Mouse (Mus musculus) G1E (cell line): ENCODE results near the gene Kremen1. TPM values are rescaled to one million over a fixed set of nuclear protein-coding genes. Genes with fewer than 3 reads are reported as not detected.

Experiments
- ATAC-seq: 2 replicates; pipeline ENCODE4 v1.8.0; 2016; ENCODE audit warnings: mild to moderate bottlenecking; ENCODE audit not compliant: insufficient number of reproducible peaks, poor library complexity, low FRiP score, severe bottlenecking; ENCODE audit errors: extremely low read depth
- DNase-seq: peaks from one replicate; pipeline ENCODE4 v3.0.0; 2012; ENCODE audit warnings: low spot score
- H3K27me3 ChIP-seq: 2 replicates; pipeline ENCODE4 v1.6.1; 2012; ENCODE audit warnings: mild to moderate bottlenecking, low read length, inconsistent platforms; ENCODE audit not compliant: insufficient read depth
- H3K36me3 ChIP-seq: replicated peaks from 2 replicates; pipeline ENCODE3; 2012; ENCODE audit warnings: mild to moderate bottlenecking, inconsistent platforms
- H3K4me1 ChIP-seq: 2 replicates; pipeline ENCODE4 v1.6.1; 2012; ENCODE audit warnings: low read depth, low read length, inconsistent platforms, mixed read lengths; ENCODE audit not compliant: insufficient read depth
- H3K4me3 ChIP-seq: 2 replicates; pipeline ENCODE4 v1.5.1; 2012; ENCODE audit warnings: low read depth, mild to moderate bottlenecking, inconsistent platforms, low read length, moderate library complexity, mixed read lengths
- H3K9me3 ChIP-seq: replicated peaks from 2 replicates; pipeline ENCODE4 v1.6.1; 2012; ENCODE audit warnings: inconsistent platforms
- CTCF ChIP-seq: IDR thresholded peaks from 2 replicates; pipeline ENCODE4 v1.5.1; 2012; ENCODE audit warnings: low read depth, low read length, inconsistent platforms, mixed read lengths
- GATA1 ChIP-seq: IDR thresholded peaks from 2 replicates; pipeline ENCODE4 v1.6.1; 2012; ENCODE audit warnings: borderline replicate concordance, low read length, inconsistent platforms, mixed read lengths
- GATA2 ChIP-seq: IDR thresholded peaks from 2 replicates; pipeline ENCODE4 v1.6.1; 2012; ENCODE audit warnings: low read depth, low read length, inconsistent platforms, borderline replicate concordance
- POLR2AphosphoS5 ChIP-seq: IDR thresholded peaks from 2 replicates; pipeline ENCODE4 v1.6.1; 2012; ENCODE audit warnings: low read depth, low read length, inconsistent platforms; ENCODE audit not compliant: insufficient replicate concordance
- TAL1 ChIP-seq: conservative IDR thresholded peaks from 2 replicates; pipeline ENCODE4 v1.6.1; 2012; ENCODE audit warnings: low read depth, low read length, inconsistent platforms, mixed read lengths
- polyA plus RNA-seq: library from polyadenylated mRNA; stranded (reverse); fragments of >175 nt; gene quantifications from 2 replicates; pipeline ENCODE4 v1.2.3, GENCODE M21; 2012
- total RNA-seq, 2 experiments: library from RNA; stranded (forward) in 1 of 2; stranded (reverse) in 1 of 2; fragments of 200-1000 nt in 1 of 2; fragments of >200 nt in 1 of 2; fragmentation: Nextera tagmentation in 1 of 2; gene quantifications; 2 replicates each; pipeline ENCODE4 v1.2.3; 2014 to 2017

Gene Kremen1
- total and polyA plus RNA-seq, 3 experiments, result 2.8 to 3.4 (median 3.0) TPM

GRCm38 (mm10) chr11:5258036-5258435 lies 3.3 kb downstream of the Kremen1 start:
- no peak for ATAC-seq
- peaks cover 32% of the 10 kb centered on the region for H3K27me3 ChIP-seq
- peaks cover 21% of the 10 kb centered on the region for H3K4me1 ChIP-seq
- no peak for TF ChIP-seq CTCF
- TF ChIP-seq TAL1, result no peak
- no peak for TF ChIP-seq POLR2AphosphoS5
- TF ChIP-seq GATA2, result no peak
- no peak for TF ChIP-seq GATA1
- no peaks in the 10 kb centered on the region for H3K9me3 ChIP-seq
- DNase-seq, result no peak
- H3K4me3 ChIP-seq, result no peak overlapping the region
- no peaks in the 10 kb centered on the region for H3K36me3 ChIP-seq

- no peaks in the 10 kb centered on the region for H3K9me3 ChIP-seq
- TF ChIP-seq CTCF (no peak), GATA2 (no peak), TAL1 (no peak), POLR2AphosphoS5 (no peak), GATA1 (no peak)
- peaks cover 37% of the 10 kb centered on the region for H3K27me3 ChIP-seq
- H3K4me3 ChIP-seq, result no peak overlapping the region
- no peaks in the 10 kb centered on the region for H3K36me3 ChIP-seq
- no peak for ATAC-seq
- H3K4me1 ChIP-seq, result peaks cover 17% of the 10 kb centered on the region
- DNase-seq, result no peak
These were observed 4.1 kb downstream of the Kremen1 start for GRCm38 (mm10) chr11:5257151-5257862.

DNA sequence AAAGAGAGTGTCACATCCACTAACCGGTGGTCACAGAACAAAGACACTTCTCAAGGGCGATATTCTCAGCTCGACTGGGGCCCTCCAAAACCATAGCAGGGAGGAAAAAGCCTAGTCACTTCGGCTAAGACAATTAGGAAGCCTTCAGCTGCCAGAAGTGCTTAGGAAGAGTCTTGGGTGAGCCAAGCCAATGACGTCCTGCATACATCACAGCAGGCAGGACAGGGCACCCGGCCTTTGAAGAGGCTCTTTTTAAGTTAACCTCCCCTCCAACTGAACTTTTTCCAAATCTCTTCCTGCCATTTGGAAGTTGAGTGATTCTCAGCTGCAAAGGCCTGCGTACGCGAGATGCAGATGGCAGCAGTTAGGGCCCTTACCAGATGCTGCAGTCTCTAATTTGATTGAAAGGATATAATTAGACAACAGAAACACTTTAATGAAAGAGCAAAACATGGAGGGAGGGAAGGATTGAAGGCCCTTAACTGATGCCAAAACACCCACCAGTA lies 5.8 kb downstream of the Kremen1 start:
- no peak for ATAC-seq
- Histone ChIP-seq H3K4me3 (no peak overlapping the region), H3K4me1 (peaks cover 4% of the 10 kb centered on the region; the same call in 1 of the 2 replicates), H3K36me3 (no peaks in the 10 kb centered on the region), H3K9me3 (no peaks in the 10 kb centered on the region), H3K27me3 (peaks cover 43% of the 10 kb centered on the region)
- no peak for DNase-seq
- TF ChIP-seq GATA2, result no peak
- no peak for TF ChIP-seq CTCF
- TF ChIP-seq TAL1, result no peak
- no peak for TF ChIP-seq POLR2AphosphoS5
- TF ChIP-seq GATA1, result no peak

DNA sequence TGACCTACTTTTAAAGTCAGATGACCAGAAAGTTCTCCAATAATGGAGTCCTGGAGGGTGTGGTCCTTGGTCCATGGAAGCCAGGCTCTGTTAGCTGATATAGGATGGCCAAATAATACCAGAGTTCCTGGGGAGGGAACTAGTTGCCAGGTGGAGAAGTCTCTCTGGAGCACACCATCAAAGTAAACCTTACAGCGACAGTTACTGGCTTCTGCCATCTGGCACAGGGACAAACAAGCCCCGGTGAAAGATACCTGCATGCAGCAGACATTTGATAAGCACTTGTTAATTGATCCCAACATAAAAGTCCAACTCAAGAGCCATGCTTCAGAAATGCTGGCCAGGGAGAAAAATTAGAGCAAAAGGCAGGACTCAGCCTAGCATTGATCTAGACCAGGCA lies 7.3 kb downstream of the Kremen1 start:
- ATAC-seq, result no peak
- DNase-seq, result no peak

DNA sequence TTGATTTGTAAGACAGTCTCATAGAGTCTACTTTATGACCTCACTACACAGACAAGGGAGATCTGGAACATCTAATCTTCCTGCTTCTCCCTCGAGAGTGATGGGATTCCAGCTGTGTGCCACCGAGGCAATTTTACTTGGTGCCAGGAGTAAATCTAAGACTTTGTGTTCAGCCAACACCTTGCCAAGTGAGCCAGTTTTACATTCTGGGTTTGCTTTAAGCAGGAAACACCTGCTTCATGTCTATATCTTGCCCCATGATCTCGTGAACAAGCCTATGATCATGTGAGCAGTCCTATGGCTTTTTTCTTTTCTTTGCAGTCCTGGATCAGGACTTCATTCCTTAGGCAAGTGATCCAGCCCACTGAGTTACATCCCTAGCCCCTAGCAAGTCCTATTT lies 7.8 kb downstream of the Kremen1 start:
- Histone ChIP-seq H3K9me3 (no peaks in the 10 kb centered on the region), H3K4me3 (no peak overlapping the region), H3K36me3 (no peaks in the 10 kb centered on the region), H3K4me1 (no peaks in the 10 kb centered on the region), H3K27me3 (peaks cover 38% of the 10 kb centered on the region)
- DNase-seq (no peak), ATAC-seq (no peak)
- TF ChIP-seq POLR2AphosphoS5 (no peak), CTCF (no peak), GATA1 (no peak), TAL1 (no peak), GATA2 (no peak)

More for the DNA sequence above, 7.3 kb downstream of the Kremen1 start:
- Histone ChIP-seq H3K4me3 (no peak overlapping the region), H3K36me3 (no peaks in the 10 kb centered on the region), H3K4me1 (no peaks in the 10 kb centered on the region), H3K27me3 (peaks cover 34% of the 10 kb centered on the region), H3K9me3 (no peaks in the 10 kb centered on the region)
- TF ChIP-seq TAL1 (no peak), GATA1 (no peak), POLR2AphosphoS5 (no peak), CTCF (no peak), GATA2 (no peak)

DNA sequence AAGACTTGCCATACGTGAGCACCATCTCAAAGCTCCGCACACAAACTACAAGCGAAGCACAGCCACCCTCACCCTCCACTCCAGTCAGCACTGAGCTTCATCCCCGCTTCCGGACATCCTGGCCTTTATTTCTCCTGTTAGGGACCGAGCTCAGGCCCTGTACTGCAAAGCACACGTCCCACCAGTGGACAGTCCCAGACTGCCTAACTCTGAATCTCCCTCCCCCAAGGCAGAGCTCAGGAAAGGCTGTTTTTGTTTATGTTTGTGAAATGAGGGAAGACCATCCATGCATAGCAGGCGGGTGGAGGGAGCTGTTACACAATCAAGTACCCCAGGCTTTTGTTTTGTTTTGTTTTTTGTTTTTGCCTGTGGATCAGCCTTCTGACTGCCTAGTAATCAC lies 8.6 kb downstream of the Kremen1 start:
- DNase-seq, result no peak
- no peaks in the 10 kb centered on the region for H3K9me3 ChIP-seq
- H3K36me3 ChIP-seq, result no peaks in the 10 kb centered on the region
- ATAC-seq, result no peak
- no peak overlapping the region for H3K4me3 ChIP-seq
- no peaks in the 10 kb centered on the region for H3K4me1 ChIP-seq
- H3K27me3 ChIP-seq, result peaks cover 39% of the 10 kb centered on the region
- no peak for TF ChIP-seq POLR2AphosphoS5
- TF ChIP-seq CTCF, result no peak
- TF ChIP-seq GATA2, result no peak
- TF ChIP-seq TAL1, result no peak
- TF ChIP-seq GATA1, result no peak
